Mouse (Mus musculus) T-helper 2 cell (primary cell): ENCODE data around the gene Srd5a1.

Experiments
- in situ Hi-C: fragments of 300-600 bp; cut with MboI, MseI; formaldehyde crosslinking; loops from one replicate; pipeline ENCODE4 v1.15.1; 2025; ENCODE audit warnings: high pct_unique_total_duplicates

Gene Srd5a1

DNA sequence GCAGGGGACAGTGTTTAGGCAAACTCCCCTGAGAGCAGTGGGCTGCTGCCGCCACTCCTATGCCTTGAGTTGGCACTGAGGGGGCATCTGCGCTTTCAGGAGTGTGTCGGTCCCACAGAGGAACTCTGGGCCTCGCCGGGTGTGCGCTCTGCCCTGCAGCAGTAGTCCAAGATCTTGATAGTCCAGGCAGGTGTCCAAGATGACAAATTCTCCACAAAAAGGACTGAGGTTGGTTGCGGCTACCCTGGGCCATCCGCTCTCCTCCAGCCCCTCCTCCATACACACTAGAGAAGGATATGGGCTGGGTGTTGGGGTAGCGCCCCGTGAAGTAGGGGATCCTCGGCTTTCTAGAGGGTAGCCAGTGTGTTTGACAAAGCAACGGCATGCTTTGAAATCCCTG is 67.6 kb downstream of the Srd5a1 start:
- in situ Hi-C loops, result no loop called here

DNA sequence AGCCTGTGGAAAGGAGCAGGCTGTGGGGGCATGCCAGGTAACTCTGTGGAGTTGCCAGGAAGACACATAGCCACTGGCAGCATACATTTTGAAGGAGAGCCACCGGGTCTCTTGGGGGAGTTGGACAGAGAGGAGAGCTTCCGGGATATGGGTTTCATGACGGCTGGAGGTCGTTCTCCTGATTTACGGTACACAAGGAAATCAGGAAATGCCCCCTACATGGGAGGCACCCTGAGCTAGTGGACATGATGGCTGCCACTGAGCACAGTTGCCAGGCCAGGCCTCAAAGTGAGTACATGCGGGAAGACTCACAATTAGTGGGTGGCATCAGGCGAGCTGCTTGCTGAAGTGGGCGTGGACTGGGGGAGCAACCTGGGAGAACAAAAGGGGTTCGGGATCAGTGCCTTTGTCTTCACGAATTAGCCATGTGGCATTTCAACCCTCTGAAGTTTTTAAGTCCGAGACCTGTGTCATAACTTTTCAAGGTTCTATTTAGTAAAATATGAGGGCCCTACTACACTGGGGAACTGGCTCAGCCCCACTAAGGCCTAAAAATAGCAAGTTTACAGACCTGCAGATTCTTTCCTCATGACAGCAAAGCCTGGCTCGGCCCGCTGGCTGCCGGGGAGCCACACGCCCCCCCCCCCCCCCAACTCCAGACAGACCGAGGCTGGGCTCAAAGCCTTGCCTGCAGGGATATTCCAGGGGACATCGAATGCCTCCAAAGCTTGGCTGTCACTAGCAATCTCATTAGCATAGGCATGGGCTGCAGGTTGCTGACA is 68.5 kb downstream of the Srd5a1 start:
- in situ Hi-C loops, result no loop called here

DNA sequence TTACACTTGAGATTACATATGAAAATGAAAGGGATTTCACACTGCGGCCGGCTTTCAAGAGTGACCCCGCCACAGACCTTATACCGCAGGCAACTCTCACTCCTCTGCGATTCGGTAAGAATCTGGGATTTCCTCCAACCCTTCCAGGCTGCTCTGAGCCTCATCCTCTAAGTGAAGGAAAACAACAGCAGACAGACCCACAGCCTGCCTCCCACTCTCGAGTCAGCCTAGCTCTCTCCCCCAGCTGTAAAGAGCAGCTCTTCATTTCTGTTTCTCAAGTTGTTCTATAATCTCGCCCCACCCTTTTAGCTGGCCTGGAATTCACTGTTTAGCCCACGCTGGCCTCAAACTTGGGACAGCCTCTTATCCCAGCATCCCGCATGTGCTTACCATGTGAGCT is 69.5 kb downstream of the Srd5a1 start:
- in situ Hi-C loops, result no loop called here

DNA sequence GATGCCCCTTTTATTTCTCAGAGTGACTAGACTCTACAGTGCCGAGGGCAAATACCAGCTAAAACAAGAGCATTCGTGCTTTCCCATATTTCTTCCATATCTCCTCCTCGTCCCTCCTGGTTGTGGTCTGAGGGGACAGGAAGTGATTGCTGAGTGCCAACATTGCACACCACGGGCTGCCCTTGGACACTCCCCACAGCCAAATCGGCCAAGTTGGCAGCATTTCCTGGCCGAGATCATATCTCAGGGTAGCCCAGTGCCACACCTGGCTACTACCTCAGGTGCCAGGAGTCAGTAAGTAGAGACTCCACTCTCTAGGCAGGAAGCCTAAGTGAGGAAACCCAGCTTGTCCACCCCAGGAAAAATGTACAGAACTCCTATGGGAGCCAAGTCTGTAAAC is 70.0 kb downstream of the Srd5a1 start:
- in situ Hi-C loops, result no loop called here

DNA sequence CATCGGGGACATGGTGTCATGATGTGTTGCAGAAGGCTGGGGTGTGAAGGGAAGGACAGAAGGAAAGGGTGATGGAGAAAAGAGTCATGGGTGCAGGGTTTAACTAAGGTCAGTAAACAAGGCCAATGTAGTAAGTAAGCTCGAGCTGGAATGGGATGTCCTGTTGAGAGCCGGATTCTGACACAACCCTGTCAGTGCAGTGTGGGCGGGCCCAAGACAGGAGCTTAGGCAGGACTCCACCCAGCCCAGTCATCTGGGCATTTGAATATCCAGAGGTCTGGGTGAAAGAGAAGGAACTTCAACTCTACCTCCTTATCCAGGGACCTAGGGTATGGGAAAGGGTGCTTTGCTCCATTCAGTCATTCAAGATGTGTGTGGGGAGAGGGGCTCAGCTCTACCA is 72.9 kb downstream of the Srd5a1 start:
- in situ Hi-C loops, result loop anchor here (5.0 kb wide), 2 partner anchors 74 to 956 kb away; partner anchors contain the start of genes Fastkd3, Mtrr and Srd5a1

DNA sequence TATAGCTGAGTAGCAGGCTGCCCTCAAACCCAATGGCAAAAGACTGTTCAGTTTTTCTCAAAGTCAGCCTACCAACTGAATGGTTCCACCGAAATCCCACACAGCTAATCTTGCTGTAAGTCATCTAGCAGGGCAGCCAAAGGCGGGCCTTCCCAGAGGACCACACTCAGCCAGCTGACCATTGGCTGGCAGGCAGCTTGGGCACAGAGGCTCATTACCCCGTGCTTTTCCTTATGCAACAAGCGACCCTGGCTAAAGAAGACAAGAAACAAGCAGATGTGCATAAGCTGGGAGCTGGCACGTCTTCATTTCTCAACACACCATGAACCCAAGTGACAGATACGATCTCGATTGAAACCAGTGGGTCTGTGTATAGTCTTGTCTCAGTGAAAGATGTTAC is 73.9 kb downstream of the Srd5a1 start:
- in situ Hi-C loops, result loop anchor here (5.0 kb wide), 2 partner anchors 75 to 955 kb away; partner anchors contain the start of genes Fastkd3, Mtrr and Srd5a1

DNA sequence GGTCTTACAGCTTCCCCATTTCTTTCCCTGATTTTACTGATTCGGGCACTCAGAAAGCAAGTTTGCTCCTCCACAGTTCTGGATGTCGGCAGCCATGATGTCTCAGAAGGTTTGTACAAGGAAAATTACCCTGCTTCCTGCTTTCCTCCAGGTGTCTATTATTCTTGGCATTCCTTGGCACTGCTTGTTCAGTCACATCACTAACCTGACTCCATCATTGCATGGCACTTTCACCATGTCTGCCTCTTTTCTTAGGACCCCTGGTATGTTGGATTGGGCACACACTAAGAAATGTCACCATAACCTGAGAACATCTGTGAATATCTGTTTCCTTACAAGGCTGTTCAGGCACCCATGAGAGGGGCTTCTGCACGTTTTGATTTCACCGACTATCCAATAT is 75.2 kb downstream of the Srd5a1 start:
- in situ Hi-C loops, result loop anchor here (5.0 kb wide), 2 partner anchors 76 to 954 kb away; partner anchors contain the start of genes Fastkd3, Mtrr and Srd5a1

DNA sequence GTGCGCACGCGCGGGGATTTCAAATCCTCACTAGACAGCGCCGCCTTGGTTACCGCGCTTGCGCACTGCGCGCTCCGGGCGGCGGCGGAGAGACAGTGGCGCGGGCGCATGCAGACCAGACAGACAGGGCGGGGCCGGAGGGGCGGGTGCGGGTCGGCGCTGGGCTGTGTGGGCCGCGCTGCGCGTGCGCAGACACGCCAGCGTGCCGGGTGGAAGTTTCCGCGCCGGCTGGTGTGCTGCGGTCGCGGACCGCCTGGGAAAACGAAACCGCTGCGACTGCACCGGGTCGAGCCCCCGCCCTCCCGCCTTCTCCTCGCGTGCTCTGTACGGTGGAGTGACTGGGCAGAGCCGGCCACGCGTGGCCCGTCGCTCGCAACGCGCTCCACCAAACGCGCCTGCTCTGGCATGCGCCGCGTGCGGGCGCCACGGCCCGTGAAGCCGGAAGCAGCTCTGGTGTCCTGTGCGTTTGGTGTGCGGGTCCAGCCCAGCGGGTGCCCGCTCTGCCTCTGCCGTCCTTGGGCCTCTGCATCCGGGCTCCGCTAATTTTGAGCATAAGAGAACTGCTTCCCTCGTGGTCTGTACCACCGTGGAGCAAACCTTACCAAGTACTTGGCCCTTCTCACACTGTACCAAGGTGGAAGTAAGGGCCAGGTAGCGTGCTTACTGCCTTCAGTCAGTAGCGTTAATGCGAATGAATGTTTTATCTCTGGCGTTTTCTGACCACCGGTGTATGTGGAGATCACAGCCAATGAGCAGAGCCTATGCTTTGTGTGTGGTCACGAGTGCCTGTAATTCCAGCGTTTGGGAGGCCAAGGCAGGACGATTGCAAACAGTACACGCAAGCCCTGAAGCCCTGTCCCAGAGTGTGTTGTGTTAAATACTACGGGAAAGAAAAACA is 76.3 kb downstream of the Srd5a1 start:
- in situ Hi-C loops, result loop anchor here (5.0 kb wide), 2 partner anchors 77 to 953 kb away; partner anchors contain the start of genes Fastkd3, Mtrr and Srd5a1

DNA sequence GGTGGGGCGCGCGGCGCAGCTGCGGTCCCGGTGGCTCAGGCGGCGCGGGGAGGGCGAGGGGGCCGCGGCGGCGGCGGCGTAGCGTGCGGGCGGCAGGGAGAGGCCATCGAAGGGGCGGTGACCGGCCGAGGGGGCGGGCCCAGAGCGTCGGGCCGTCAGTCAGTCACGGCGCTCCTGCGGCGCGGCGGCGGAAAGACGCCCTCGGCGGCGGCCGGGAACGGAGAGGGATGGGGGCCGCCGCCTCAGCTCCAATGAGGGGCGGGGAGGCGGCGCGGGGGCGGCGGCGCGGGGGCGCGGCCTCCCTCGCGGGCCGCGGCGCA is 76.9 kb downstream of the Srd5a1 start, which contains the start of gene Tent4a:
TSS of gene Tent4a (minus strand) at position 284 of the 320 bp plus-strand sequence.
- in situ Hi-C loops, result no loop called here

DNA sequence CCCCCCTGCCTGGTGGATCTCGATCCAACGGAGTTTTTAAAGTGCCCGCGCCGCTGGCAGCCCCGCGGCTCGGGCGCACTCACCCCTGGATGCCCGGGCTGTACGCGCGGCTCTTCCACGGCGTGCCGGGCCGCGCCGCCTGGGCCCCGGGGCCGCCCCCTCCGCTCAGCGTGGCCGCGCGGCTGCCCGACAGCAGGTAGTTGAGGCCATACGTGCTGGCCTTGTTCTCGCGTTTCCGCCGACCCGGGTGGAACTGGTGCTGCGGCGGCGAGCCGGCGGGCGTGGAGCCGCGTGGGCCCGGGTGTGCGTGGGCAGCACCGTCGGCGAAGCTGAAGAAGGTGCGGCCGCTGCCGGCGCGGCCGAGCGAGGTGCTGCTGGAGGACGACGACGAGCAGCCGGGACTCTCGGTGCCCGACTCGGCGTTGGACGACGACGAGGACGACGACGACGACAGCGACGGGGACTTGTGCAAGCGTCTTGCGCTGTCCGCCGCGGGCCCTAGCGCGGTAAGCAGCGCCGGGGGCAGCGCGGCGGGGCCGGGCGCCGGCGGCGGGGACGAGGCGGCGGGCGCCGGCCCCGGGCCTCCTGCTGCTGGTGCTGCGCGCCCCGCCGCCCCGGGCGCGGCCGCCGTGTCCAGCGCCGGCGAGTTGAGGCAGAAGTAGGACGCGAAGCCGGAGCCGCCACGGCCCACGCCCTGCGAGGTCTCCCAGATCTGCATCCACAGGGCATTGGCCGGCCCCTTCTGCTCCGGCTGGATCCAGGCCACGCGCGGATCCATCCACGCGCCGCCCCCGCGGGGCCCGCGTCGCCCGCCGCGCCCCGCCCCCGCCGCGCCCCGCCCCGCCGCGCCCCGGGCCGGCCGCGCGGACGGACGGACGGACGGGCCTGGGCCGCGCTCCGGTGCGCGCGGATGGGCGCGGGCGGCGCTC is 77.6 kb downstream of the Srd5a1 start, which contains the start of gene Nsun2:
TSS of gene Nsun2 (plus strand) at position 342 of the 929 bp plus-strand sequence.
- in situ Hi-C loops, result no loop called here

DNA sequence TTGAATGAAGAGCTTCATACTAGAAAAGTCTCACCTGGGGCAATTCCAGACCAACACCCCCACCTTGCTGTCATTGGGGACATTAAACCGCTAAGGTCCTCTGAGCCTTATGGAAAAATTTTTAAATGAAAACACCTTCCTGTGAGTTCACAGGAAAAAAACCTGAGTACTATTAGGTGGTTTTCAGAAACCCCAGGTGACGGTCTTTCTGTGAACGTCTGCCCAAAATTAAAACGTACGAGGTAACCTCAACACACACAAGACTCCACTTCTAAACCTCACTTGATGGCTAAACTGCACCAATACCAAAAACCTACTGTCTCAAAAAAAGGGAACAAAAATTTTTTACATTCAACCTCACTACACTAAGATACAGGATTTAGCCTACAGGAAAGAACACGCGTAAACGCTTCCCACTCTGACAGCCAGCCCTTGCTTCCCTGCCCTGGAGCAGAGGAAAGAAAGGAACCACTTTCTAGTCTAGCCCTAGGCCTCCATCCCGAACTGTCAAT is 78.3 kb downstream of the Srd5a1 start:
- in situ Hi-C loops, result no loop called here

DNA sequence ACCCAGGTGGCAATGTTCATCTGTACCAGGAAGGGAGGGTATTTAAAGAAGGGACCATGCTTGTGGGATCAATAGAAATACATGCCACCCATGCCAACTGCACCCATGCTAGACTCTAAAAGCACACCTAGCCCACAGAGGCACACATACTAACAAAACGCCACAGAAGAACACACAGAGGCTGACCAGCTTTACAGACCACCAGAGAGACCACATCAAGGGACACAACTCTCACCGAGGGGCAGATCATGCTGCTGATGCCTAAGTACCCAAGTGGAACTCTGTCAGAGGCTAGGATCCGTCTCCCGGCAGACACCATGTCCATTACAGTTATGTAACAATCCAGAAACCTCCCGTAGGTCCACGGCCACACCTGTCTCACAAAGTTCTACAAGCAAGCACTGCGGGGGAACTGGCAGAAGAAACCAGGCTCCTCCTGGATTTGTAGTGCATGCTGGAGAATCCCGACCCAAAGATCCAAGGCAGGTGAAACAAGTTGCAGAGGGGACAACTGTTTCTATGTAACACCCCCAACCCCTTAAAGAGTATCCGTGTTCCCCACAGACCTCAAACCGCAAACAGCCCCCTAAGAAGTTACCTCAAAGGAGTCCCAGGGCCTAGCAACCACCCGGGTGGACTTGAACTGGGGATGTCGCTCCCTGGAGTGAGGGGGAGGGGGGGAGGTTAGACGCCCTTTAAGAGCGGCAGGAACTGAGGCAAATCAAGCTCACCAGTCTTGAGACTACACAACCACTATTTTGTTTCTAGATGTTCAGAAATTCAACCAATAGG is 78.9 kb downstream of the Srd5a1 start:
- in situ Hi-C loops, result no loop called here

DNA sequence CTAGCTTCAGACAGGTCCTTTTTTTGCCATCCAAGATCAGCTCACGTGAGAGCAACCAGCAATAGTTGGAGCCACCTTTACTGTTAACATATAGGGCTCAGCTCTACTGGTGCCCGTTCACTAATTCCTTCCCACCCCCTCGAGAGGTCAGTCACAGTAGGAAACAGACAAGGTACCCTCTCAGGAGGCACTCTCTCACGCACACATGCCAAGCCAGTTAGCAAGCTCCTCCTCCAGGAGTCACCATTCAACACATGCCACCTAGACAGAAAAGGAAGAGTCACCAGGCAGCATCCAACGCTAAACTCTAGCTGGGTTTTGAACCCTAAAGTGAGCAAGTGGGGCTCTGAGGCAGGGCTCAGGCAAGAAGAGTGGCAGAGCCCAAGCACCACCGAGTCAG is 79.8 kb downstream of the Srd5a1 start:
- in situ Hi-C loops, result no loop called here

DNA sequence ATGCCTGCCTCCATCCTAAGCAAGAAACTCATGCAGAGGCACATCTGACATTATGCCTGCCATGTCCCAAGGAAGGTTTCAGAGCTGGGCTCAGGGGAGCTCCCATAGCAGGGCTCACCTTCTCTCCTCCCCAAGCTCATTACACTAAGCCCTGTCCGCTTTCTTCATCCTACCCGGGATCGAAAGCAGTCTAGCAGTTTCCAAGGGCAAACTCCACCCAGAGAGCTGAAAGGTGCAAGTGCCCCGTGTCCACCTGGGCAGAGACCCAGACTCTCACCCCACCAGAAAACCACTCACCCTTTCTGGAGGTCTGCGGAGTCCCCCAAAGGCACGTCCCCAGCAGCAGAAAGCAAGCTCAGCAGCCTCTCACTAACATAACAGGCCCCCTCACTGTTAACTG is 80.3 kb downstream of the Srd5a1 start:
- in situ Hi-C loops, result no loop called here

DNA sequence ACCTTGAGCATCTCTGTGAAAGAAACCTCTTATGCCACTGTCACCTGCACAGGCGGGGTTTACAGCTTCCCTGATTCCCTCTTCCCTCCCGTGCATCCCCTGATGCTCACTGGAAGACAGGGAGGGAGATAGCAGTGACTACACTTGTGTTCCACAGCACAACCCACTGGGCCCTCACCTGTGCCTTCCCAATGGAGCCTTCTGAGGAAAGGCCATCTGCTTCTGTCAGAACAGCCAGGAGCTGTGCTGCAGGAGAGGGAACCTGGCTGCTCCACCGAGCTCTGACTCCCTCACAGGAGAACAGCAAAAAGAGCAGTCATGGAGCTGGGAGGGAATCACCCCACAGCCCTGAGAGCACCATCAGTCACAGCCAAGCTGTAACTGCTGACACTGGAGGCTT is 81.1 kb downstream of the Srd5a1 start:
- in situ Hi-C loops, result no loop called here

DNA sequence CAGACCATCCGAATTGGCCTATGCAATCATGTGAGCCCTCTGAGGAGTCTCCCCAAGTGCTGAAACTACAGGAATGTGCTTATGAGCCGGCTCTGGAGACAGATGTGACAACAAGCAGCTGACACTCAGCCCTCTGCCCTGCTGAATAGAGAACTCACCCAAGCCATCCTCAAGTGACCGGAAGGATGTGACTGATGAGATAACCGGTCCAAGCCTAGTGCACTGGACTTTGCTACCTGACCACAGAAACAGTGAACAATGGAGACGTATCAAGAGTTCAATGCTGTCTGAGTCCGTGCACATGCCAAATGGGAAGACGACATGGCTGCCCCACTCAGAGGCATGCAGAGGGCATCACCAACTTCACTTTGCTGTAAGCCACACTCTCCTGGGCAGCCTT is 82.7 kb downstream of the Srd5a1 start:
- in situ Hi-C loops, result no loop called here

DNA sequence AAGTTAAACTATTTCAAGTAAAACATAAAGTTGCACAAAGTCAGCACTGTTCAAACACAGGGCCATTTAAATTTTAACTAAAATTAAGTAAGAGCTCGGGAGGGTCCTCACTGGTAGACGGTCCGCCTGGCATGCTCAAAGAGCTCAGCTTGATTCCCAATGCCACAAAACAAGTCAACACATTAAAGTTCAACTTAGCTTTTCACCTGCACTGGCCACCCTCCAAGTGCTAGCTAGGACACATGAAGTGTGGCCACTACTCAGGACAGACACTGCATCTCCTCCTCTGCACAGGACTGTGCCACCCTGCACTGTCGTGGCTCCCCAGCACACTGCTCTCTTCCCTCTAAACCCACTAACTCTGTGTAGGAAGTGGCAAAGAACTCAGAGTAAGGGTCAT is 85.4 kb downstream of the Srd5a1 start:
- in situ Hi-C loops, result no loop called here

DNA sequence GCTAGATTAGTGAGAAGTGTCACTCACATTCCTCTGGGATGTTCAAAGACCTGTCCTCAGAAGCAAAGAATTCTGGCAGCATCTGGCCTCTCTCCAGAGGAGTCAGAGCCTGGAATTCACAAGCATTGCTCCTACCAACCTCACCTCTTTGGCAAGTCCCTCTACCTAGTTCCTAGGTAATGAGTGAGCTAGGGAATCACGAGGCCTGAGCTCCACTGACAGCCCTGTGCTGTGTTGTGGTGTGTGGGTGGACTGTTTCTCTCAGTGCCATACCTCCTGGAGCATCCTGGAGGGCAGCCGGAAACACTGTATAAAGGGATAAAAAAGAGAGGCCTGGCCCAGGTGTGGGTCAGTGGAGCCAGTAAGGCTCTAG is 87.1 kb downstream of the Srd5a1 start:
- in situ Hi-C loops, result no loop called here
